Mouse (Mus musculus) layer of hippocampus, adult 11-12 months (tissue): ENCODE data around the gene Slc15a5.
A peak's percentile ranks its signal among the peaks of the same experiment; 100 is the strongest.

ENCODE experiments used
- DNase-seq: peaks from one replicate; pipeline ENCODE4 v3.0.0; 2022; ENCODE audit warnings: low spot score

Gene Slc15a5

DNA sequence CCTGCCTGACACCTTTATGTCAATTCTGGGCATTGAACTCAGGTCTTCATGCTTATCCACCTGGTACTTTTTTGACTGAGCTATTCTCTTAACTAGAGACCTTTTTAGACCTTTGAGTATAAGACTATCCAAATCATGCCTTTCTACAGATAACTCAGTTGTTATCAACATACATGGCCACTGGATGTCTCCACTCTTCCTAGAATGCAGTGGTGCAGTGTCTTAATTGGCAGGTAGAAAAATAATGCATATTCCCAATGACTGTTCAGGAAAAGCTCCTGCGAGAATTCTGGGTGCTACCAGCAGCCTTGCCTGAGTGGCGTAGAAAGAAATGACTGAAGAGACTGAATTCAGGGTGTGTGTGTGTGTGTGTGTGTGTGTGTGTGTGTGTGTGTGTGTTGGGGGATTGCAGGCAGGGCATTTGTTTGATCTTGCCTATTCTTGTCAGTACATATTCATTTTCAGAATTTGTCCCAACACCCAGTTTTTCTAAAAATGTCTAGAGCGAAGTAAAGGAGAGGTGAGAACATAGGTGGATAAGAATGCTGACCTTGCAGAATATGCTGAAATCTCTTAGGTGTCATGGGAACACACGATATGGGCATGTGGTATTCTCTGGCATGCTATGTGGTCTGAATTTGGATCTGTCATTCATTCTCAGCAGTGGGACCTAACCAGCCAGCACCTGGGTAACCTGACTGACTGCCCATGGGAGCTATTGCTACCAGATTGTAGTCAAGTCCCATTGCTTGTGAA is 119.5 kb downstream of the Slc15a5 start:
- no peak for DNase-seq

- DNase-seq, result no peak
Measured at GRCm38 (mm10) chr6:137957630-137958029, 122.1 kb downstream of the Slc15a5 start.

- DNase-seq, result no peak
Measured at GRCm38 (mm10) chr6:137956783-137957429, 122.8 kb downstream of the Slc15a5 start.

DNA sequence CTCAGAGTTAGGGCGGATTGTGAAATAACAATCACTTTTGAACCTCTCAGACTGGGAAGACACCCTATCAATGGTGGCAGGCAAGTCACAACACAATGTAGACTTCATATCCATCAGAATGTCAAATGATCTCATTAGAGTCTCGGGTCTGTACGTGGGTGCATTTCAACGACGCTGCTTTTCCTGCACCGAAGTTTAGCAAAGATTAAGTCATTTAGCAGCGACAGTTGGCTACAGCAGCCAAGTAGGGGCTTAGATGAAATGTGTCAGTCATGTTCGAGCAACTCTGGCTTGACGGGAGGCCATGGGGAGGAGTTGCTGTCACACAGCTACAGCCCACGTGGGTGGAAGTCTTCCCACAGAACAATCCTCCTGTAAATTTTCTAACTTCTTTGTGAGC is 133.2 kb downstream of the Slc15a5 start:
- DNase-seq, result no peak

- DNase-seq, result no peak
Measured at GRCm38 (mm10) chr6:137940374-137941218, 139.1 kb downstream of the Slc15a5 start.

DNA sequence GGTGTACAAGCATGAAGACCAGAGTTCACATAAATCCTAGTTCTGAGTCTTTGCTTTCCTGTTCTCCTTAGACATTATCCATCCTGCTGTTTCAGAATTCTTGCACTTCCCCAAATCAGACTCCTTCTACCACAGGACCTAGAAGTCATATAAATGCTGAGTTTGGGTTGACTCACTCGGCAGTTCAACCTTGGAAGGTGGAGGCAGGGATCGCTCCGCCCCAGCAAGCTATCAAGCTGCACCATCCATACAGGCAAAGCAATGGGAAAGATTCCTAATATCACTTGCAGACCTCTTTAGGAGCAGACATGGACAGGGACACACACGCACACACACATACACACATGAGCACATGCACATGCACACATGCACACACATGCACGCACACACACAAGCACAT is 142.2 kb downstream of the Slc15a5 start:
- DNase-seq, result no peak

- DNase-seq, result no peak
Measured at GRCm38 (mm10) chr6:137936268-137936667, 143.4 kb downstream of the Slc15a5 start.

DNA sequence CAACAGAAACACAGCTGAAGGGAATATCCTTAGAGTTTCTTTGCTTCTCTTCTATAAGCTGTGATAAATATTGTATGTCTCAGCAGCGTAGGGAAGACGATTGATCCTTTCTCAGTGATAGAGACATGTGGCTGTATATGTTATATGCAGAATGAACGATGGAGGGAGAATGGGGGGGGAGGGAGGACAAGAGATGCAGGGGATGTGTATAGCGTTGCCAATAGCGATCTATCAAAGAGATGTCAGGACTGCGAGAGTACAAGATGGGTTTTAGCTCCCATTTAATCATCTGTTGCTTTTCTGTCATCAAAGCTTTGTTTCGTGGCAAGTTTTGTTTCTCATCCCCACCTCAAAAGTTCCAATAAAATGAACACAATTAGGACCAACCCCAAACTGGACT is 143.9 kb downstream of the Slc15a5 start:
- DNase-seq, result no peak

DNA sequence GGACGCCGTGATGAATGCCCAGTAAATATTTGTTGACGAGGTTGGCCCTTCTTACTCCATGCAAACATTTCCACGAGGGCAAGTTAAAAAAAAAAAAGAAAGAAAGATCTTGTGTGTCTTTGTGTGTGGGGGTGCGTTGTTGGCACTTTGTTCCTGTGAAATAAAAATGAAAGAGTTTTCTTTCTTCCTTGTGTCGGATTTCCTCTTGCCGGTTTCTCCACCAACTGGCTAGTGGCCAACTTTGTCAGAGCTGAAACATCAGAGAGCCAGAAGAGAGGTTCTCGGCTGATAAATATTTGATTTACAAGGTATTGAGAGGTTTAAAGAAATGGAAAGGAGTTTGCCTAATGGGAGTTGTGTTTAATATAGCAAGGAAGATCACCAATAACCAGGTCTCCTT is 144.4 kb downstream of the Slc15a5 start:
- peak; percentile 38 for DNase-seq

DNA sequence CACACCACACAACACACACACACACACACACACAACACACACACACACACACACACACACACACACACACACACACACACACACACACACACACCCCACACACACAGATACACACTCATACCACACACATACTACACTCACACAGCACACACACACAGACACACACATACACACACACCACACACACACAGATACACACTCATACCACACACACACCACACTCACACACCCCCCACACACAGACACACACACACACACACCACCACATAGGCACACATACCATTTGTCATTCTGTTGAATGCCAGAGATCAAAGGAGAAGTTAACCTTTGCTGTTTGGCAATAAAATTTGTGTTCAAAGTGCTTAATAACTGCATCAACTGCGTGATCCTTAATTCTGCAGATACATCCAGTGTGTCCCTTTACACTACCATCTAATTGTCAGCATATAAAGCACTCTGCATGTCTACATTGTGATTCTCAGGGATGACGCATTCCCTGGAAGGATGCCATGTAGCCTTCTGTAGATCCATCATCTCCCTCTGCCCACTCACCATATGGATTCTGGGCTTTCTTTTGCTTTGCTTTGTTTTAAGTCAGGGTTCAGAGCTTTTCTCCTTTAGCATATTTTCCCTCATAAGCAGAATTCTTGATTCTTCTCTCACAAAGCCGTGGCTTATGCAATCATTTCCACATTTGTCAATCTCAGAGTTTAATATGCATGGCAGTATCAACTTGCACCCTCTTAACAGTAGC is 145.0 kb downstream of the Slc15a5 start:
- DNase-seq, result peak; percentile 76
